Mouse (Mus musculus) myocyte (in vitro differentiated cells): ENCODE data around the gene Lrrk1.

ENCODE experiments used
- CEBPB ChIP-seq: IDR thresholded peaks from 2 replicates; pipeline ENCODE4 v1.6.1; 2011; ENCODE audit warnings: mild to moderate bottlenecking, moderate library complexity; ENCODE audit not compliant: poor library complexity, insufficient read depth, severe bottlenecking
- E2F4 ChIP-seq: IDR thresholded peaks from one replicate; pipeline ENCODE4 v1.6.1; 2011; ENCODE audit warnings: mild to moderate bottlenecking, control low read depth, moderate library complexity; ENCODE audit not compliant: insufficient read depth
- MAX ChIP-seq: IDR thresholded peaks from one replicate; pipeline ENCODE4 v1.6.1; 2011; ENCODE audit warnings: low read depth, mild to moderate bottlenecking, control low read depth
- MYOD1 ChIP-seq, 3 experiments: IDR thresholded peaks; one replicate each; pipeline ENCODE4 v1.6.1; 2011; ENCODE audit warnings: control low read depth in 2 of 3, low read depth in 2 of 3, mild to moderate bottlenecking in 2 of 3, moderate library complexity in 1 of 3; ENCODE audit not compliant: insufficient read length in 2 of 3, control insufficient read depth in 1 of 3
- MYOG ChIP-seq, 3 experiments: IDR thresholded peaks; one replicate each; pipeline ENCODE4 v1.6.1; 2011; ENCODE audit warnings: control low read depth in 2 of 3, low read depth in 2 of 3, mild to moderate bottlenecking in 2 of 3; ENCODE audit not compliant: insufficient read length in 2 of 3, control insufficient read depth in 1 of 3, insufficient read depth in 1 of 3
- POLR2A ChIP-seq: IDR thresholded peaks from one replicate; pipeline ENCODE4 v1.6.1; 2011; ENCODE audit warnings: low read depth, mild to moderate bottlenecking, control low read depth, moderate library complexity; ENCODE audit not compliant: insufficient read length
- POLR2AphosphoS2 ChIP-seq: IDR thresholded peaks from one replicate; pipeline ENCODE4 v1.6.1; 2011; ENCODE audit warnings: low read depth, control low read depth; ENCODE audit not compliant: insufficient read length
- REST ChIP-seq: IDR thresholded peaks from one replicate; pipeline ENCODE4 v1.6.1; 2011; ENCODE audit warnings: mild to moderate bottlenecking, control low read depth, moderate library complexity; ENCODE audit not compliant: insufficient read depth, insufficient read length
- SRF ChIP-seq: IDR thresholded peaks from one replicate; pipeline ENCODE4 v1.6.1; 2011; ENCODE audit warnings: low read depth; ENCODE audit not compliant: control insufficient read depth, insufficient read length
- TCF12 ChIP-seq: IDR thresholded peaks from one replicate; pipeline ENCODE4 v1.6.1; 2011; ENCODE audit warnings: mild to moderate bottlenecking, control low read depth; ENCODE audit not compliant: poor library complexity, insufficient read depth, severe bottlenecking
- USF1 ChIP-seq: IDR thresholded peaks from one replicate; pipeline ENCODE4 v1.6.1; 2011; ENCODE audit warnings: low read depth, mild to moderate bottlenecking, control low read depth, moderate library complexity

GRCm38 (mm10) chr7:66246716-66247235, 141.4 kb downstream of the Lrrk1 start:
- TF ChIP-seq MYOD1 (IDR thresholded peaks at IDR 0.05; ENCODE audit: control insufficient read depth in 1 of 3, insufficient read length in 2 of 3, low read depth in 2 of 3) (no peak), POLR2A (no peak), USF1 (no peak), MAX (no peak), CEBPB (no peak), E2F4 (no peak), REST (no peak), TCF12 (no peak), POLR2AphosphoS2 (no peak), SRF (no peak), MYOG (IDR thresholded peaks at IDR 0.05; ENCODE audit: control insufficient read depth in 1 of 3, insufficient read depth in 1 of 3, insufficient read length in 2 of 3, low read depth in 2 of 3) (no peak)
